Mouse (Mus musculus): ENCODE measurements at regions not wholly inside any gene's neighbourhood (a gene's known extent, or its start where the extent isn't known, plus 50 kb on each side); places are given as distances from the start of the nearest gene placed in this dataset.

- no peaks in the 10 kb centered on the region for H3K36me3 ChIP-seq (ENCODE audit: control insufficient read depth, insufficient read depth)
- no peak overlapping the region for H3K4me3 ChIP-seq (replicated peaks; ENCODE audit: low read length)
- WGBS: 92% methylated on average over 2 of the region's 2 CpGs
- no peaks in the 10 kb centered on the region for H3K9me3 ChIP-seq (ENCODE audit: control insufficient read depth, low read length)
- H3K4me1 ChIP-seq (replicated peaks; ENCODE audit: control insufficient read depth, insufficient read depth, low read length): peaks cover 4% of the 10 kb centered on the region; the same call in 1 of the 2 replicates
- no peak overlapping the region for H3K9ac ChIP-seq (replicated peaks; ENCODE audit: low read depth, low read length)
- no peak for ATAC-seq
- H3K27me3 ChIP-seq (replicated peaks; ENCODE audit: control insufficient read depth, insufficient read depth, low read length): no peaks in the 10 kb centered on the region
- no peak overlapping the region for H3K4me2 ChIP-seq (ENCODE audit: low read length)
- H3K27ac ChIP-seq (ENCODE audit: low read length): no peak overlapping the region
These were observed 201.3 kb downstream of the Cpe start for GRCm38 (mm10) chr8:64491561-64491960.

DNA sequence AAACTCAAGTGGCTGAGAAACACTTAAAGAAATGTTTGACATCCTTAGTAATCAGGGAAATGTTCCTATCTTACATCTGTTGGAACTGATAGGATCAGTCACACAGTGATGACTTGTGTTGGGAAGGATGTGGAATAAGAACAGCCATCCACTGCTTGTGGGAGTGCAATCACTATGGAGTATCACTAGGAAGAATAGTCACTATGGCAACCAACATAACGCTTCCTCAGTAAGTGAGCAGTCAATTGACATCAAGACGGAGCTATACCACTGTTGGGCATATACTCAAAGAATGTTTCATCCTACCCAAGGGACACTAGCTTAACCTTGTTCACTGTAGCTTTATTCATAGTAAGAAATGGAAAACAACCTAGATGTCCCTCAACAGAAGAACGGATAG lies 204.8 kb downstream of the Cpe start:
- H3K4me1 ChIP-seq (replicated peaks; ENCODE audit: control insufficient read depth, insufficient read depth, low read length): no peaks in the 10 kb centered on the region
- ATAC-seq: no peak

GRCm38 (mm10) chr8:64473276-64473675 lies 219.6 kb downstream of the Cpe start:
- Histone ChIP-seq H3K9me3 (ENCODE audit: control insufficient read depth, low read length) (no peaks in the 10 kb centered on the region), H3K9ac (replicated peaks; ENCODE audit: low read depth, low read length) (no peak overlapping the region), H3K4me2 (ENCODE audit: low read length) (no peak overlapping the region), H3K36me3 (ENCODE audit: control insufficient read depth, insufficient read depth) (no peaks in the 10 kb centered on the region), H3K4me1 (replicated peaks; ENCODE audit: control insufficient read depth, insufficient read depth, low read length) (peaks cover 4% of the 10 kb centered on the region; the same call in 1 of the 2 replicates), H3K27me3 (replicated peaks; ENCODE audit: control insufficient read depth, insufficient read depth, low read length) (no peaks in the 10 kb centered on the region), H3K4me3 (replicated peaks; ENCODE audit: low read length) (no peak overlapping the region), H3K27ac (ENCODE audit: low read length) (no peak overlapping the region)
- ATAC-seq: 0 out of 2 replicates have a peak, but pooled peaks have one; percentile 28

More for the DNA sequence above, 204.8 kb downstream of the Cpe start:
- Histone ChIP-seq H3K9me3 (ENCODE audit: control insufficient read depth, low read length) (no peaks in the 10 kb centered on the region), H3K4me2 (ENCODE audit: low read length) (no peak overlapping the region), H3K27ac (ENCODE audit: low read length) (no peak overlapping the region), H3K4me3 (replicated peaks; ENCODE audit: low read length) (no peak overlapping the region), H3K27me3 (replicated peaks; ENCODE audit: control insufficient read depth, insufficient read depth, low read length) (no peaks in the 10 kb centered on the region), H3K36me3 (ENCODE audit: control insufficient read depth, insufficient read depth) (no peaks in the 10 kb centered on the region), H3K9ac (replicated peaks; ENCODE audit: low read depth, low read length) (no peak overlapping the region)
- WGBS: 71% methylated on average over 3 of the region's 3 CpGs

DNA sequence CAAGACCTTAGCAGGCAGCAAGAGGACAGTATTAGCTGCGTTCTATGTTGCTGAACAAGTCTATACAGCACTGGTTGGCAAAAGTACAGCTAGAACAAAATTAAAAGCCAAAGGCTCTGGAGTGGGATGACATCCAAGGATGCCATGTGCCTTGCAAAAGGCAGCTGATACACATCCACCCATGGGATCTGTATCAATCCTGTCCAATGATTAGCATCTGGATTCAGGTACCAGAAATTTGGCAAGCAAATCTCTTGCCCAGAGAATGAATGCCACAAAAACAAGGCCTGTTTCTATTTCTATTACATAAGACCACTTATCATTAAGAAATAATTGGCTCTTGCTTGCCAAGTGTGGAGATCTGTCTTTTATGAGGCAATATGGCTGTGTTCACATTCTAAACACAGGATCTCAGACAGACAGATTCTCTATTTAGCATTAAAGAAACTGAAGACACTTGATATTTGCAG lies 220.0 kb downstream of the Cpe start:
- H3K27me3 ChIP-seq (replicated peaks; ENCODE audit: control insufficient read depth, insufficient read depth, low read length): no peaks in the 10 kb centered on the region
- no peak overlapping the region for H3K27ac ChIP-seq (ENCODE audit: low read length)
- peak; percentile 67 for ATAC-seq
- no peak overlapping the region for H3K9ac ChIP-seq (replicated peaks; ENCODE audit: low read depth, low read length)
- no peaks in the 10 kb centered on the region for H3K36me3 ChIP-seq (ENCODE audit: control insufficient read depth, insufficient read depth)
- H3K9me3 ChIP-seq (ENCODE audit: control insufficient read depth, low read length): no peaks in the 10 kb centered on the region
- no peak overlapping the region for H3K4me2 ChIP-seq (ENCODE audit: low read length)
- WGBS: 54% methylated on average over 1 of the region's 1 CpGs
- no peak overlapping the region for H3K4me3 ChIP-seq (replicated peaks; ENCODE audit: low read length)
- H3K4me1 ChIP-seq (replicated peaks; ENCODE audit: control insufficient read depth, insufficient read depth, low read length): peaks cover 4% of the 10 kb centered on the region; the same call in 1 of the 2 replicates

- Histone ChIP-seq H3K27me3 (replicated peaks; ENCODE audit: control insufficient read depth, insufficient read depth, low read length) (no peaks in the 10 kb centered on the region), H3K9me3 (ENCODE audit: control insufficient read depth, low read length) (no peaks in the 10 kb centered on the region), H3K9ac (replicated peaks; ENCODE audit: low read depth, low read length) (no peak overlapping the region), H3K4me1 (replicated peaks; ENCODE audit: control insufficient read depth, insufficient read depth, low read length) (no peaks in the 10 kb centered on the region), H3K4me2 (ENCODE audit: low read length) (no peak overlapping the region), H3K4me3 (replicated peaks; ENCODE audit: low read length) (no peak overlapping the region), H3K27ac (ENCODE audit: low read length) (no peak overlapping the region), H3K36me3 (ENCODE audit: control insufficient read depth, insufficient read depth) (no peaks in the 10 kb centered on the region)
- no peak for ATAC-seq
- WGBS: 90% methylated on average over 4 of the region's 4 CpGs
These were observed 231.7 kb downstream of the Cpe start for GRCm38 (mm10) chr8:64461136-64461535.

GRCm38 (mm10) chr8:64456970-64457369 lies 235.9 kb downstream of the Cpe start:
- Histone ChIP-seq H3K9me3 (ENCODE audit: control insufficient read depth, low read length) (no peaks in the 10 kb centered on the region), H3K4me2 (ENCODE audit: low read length) (no peak overlapping the region), H3K27ac (ENCODE audit: low read length) (no peak overlapping the region), H3K27me3 (replicated peaks; ENCODE audit: control insufficient read depth, insufficient read depth, low read length) (no peaks in the 10 kb centered on the region), H3K36me3 (ENCODE audit: control insufficient read depth, insufficient read depth) (no peaks in the 10 kb centered on the region), H3K9ac (replicated peaks; ENCODE audit: low read depth, low read length) (no peak overlapping the region), H3K4me1 (replicated peaks; ENCODE audit: control insufficient read depth, insufficient read depth, low read length) (no peaks in the 10 kb centered on the region), H3K4me3 (replicated peaks; ENCODE audit: low read length) (no peak overlapping the region)
- 58% methylated on average over 5 of the region's 5 CpGs for WGBS
- ATAC-seq: no peak

GRCm38 (mm10) chr8:64454736-64455135 lies 238.1 kb downstream of the Cpe start:
- H3K27ac ChIP-seq (ENCODE audit: low read length): no peak overlapping the region
- no peak overlapping the region for H3K9ac ChIP-seq (replicated peaks; ENCODE audit: low read depth, low read length)
- no peaks in the 10 kb centered on the region for H3K4me1 ChIP-seq (replicated peaks; ENCODE audit: control insufficient read depth, insufficient read depth, low read length)
- H3K9me3 ChIP-seq (ENCODE audit: control insufficient read depth, low read length): no peaks in the 10 kb centered on the region
- 71% methylated on average over 4 of the region's 4 CpGs for WGBS
- no peak overlapping the region for H3K4me3 ChIP-seq (replicated peaks; ENCODE audit: low read length)
- ATAC-seq: no peak
- H3K27me3 ChIP-seq (replicated peaks; ENCODE audit: control insufficient read depth, insufficient read depth, low read length): no peaks in the 10 kb centered on the region
- no peak overlapping the region for H3K4me2 ChIP-seq (ENCODE audit: low read length)
- H3K36me3 ChIP-seq (ENCODE audit: control insufficient read depth, insufficient read depth): no peaks in the 10 kb centered on the region

- Histone ChIP-seq H3K4me3 (replicated peaks; ENCODE audit: low read length) (no peak overlapping the region), H3K9me3 (ENCODE audit: control insufficient read depth, low read length) (no peaks in the 10 kb centered on the region), H3K27me3 (replicated peaks; ENCODE audit: control insufficient read depth, insufficient read depth, low read length) (no peaks in the 10 kb centered on the region), H3K36me3 (ENCODE audit: control insufficient read depth, insufficient read depth) (no peaks in the 10 kb centered on the region), H3K27ac (ENCODE audit: low read length) (no peak overlapping the region), H3K4me1 (replicated peaks; ENCODE audit: control insufficient read depth, insufficient read depth, low read length) (no peaks in the 10 kb centered on the region), H3K9ac (replicated peaks; ENCODE audit: low read depth, low read length) (no peak overlapping the region), H3K4me2 (ENCODE audit: low read length) (no peak overlapping the region)
- no peak for ATAC-seq
- WGBS: 89% methylated on average over 3 of the region's 3 CpGs
These were observed 239.3 kb upstream of the Tll1 start for GRCm38 (mm10) chr8:64445366-64445765.

DNA sequence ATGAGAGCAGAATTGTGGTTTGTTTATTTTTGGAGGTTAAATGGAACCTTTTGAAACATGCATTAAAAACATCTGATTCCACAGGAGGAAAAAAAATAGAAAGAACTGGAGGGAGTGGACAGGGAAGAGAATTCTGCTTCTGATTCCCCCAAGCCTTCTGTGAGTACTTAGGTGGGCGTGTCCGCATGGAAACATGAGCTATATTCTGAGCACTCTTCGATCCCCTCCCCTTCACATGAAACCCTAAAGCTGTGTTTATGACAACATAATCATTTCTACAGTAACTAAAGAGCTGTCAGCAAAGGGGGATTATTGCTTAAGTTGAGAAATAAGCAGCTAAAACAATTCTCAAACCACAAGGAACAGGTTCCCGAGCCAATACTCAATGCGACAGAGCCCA lies 238.4 kb upstream of the Tll1 start:
- Histone ChIP-seq H3K27me3 (replicated peaks; ENCODE audit: control insufficient read depth, insufficient read depth, low read length) (no peaks in the 10 kb centered on the region), H3K9ac (replicated peaks; ENCODE audit: low read depth, low read length) (no peak overlapping the region), H3K4me3 (replicated peaks; ENCODE audit: low read length) (no peak overlapping the region), H3K27ac (ENCODE audit: low read length) (no peak overlapping the region), H3K4me1 (replicated peaks; ENCODE audit: control insufficient read depth, insufficient read depth, low read length) (no peaks in the 10 kb centered on the region), H3K4me2 (ENCODE audit: low read length) (no peak overlapping the region), H3K9me3 (ENCODE audit: control insufficient read depth, low read length) (no peaks in the 10 kb centered on the region), H3K36me3 (ENCODE audit: control insufficient read depth, insufficient read depth) (no peaks in the 10 kb centered on the region)
- ATAC-seq: no peak
- 94% methylated on average over 5 of the region's 5 CpGs for WGBS

DNA sequence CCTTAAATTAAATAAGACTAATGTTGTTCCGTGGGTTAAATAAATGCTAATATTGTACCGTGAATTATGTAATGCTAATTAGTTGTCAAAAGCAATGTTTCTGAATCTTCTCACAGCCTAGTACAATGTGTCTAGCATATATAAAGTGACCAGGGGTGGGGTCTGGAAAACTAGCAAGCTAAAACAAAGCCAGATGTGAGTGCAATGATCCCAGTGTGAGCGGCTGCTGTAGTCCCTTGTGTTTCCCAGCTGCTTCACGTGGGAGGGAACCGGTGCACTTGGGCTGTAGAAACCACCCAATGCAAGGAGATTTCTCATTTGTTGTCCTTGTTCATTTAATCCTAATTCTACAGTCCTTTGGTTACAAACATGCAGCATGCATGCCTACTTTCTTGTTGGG lies 232.4 kb upstream of the Tll1 start:
- Histone ChIP-seq H3K27ac (ENCODE audit: low read length) (no peak overlapping the region), H3K27me3 (replicated peaks; ENCODE audit: control insufficient read depth, insufficient read depth, low read length) (no peaks in the 10 kb centered on the region), H3K9ac (replicated peaks; ENCODE audit: low read depth, low read length) (no peak overlapping the region), H3K4me3 (replicated peaks; ENCODE audit: low read length) (no peak overlapping the region), H3K36me3 (ENCODE audit: control insufficient read depth, insufficient read depth) (no peaks in the 10 kb centered on the region), H3K9me3 (ENCODE audit: control insufficient read depth, low read length) (no peaks in the 10 kb centered on the region), H3K4me1 (replicated peaks; ENCODE audit: control insufficient read depth, insufficient read depth, low read length) (no peaks in the 10 kb centered on the region), H3K4me2 (ENCODE audit: low read length) (no peak overlapping the region)
- 78% methylated on average over 5 of the region's 5 CpGs for WGBS
- ATAC-seq: no peak

All from forebrain, embryonic 16.5 days (tissue).